Comparison of ENCODE assay signal across 8 mouse cellular contexts in the genomic region with DNA sequence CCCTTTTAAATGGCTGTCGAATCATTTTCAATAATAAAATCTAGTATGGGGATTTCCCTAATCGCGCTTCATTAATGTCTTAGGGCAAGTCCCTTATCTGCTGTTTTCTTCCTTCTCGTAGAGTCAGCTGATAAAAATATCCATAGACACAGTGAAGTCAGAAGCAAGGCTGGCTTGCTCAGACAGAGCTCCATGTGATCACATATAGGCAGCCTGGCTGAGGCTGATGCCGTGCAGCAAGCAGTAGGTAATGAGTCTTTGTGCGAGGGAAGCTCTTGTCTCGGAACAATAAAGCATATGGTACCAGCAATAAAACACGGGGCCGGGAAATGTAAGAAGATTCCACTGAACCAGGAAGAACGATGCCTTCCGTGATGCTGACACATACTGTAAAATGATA.
DNase-seq lines count a peak whose midpoint lies in the region; ATAC-seq and TF ChIP-seq lines count a peak whose summit lies in the region.

No protein-coding gene starts in this region.

- no peaks in the 10 kb centered on the region for H3K9me3 ChIP-seq in forebrain, postnatal 0 days (ENCODE audit: low read length)
- no peaks in the 10 kb centered on the region for H3K9me3 ChIP-seq in neural tube, embryonic 13.5 days

- ATAC-seq in cerebellum, adult (ENCODE audit: insufficient number of reproducible peaks, low FRiP score, low TSS enrichment), result no peak
- ATAC-seq in forebrain, postnatal 0 days, result peak; percentile 70
- peak; percentile 90 for ATAC-seq in neural tube, embryonic 13.5 days (ENCODE audit: low read depth)
- no peak for ATAC-seq in inflammation-experienced regulatory T-cells, adult 6 months

- H3K27me3 ChIP-seq in forebrain, postnatal 0 days (ENCODE audit: insufficient read depth, low read length), result no peaks in the 10 kb centered on the region
- no peaks in the 10 kb centered on the region for H3K27me3 ChIP-seq in neural tube, embryonic 13.5 days

- H3K4me1 ChIP-seq in forebrain, postnatal 0 days (ENCODE audit: insufficient read depth), result peaks cover 10% of the 10 kb centered on the region; the same call in 1 of the 2 replicates
- peaks cover 49% of the 10 kb centered on the region for H3K4me1 ChIP-seq in neural tube, embryonic 13.5 days (replicated peaks)

- peak; percentile 20 for DNase-seq in cerebellum, adult 9-10 months
- DNase-seq in forebrain, postnatal 0 days, result peak; percentile 80
- peak; percentile 61 to 68 for DNase-seq in left cerebral cortex, adult 8-10 months (ENCODE audit: low spot score in 2 of 2)
- no peak for DNase-seq in lung, postnatal 14 days
- DNase-seq in gastrocnemius, adult 18-20 months (ENCODE audit: low spot score), result no peak

- peak overlapping the region; percentile 57 for H3K9ac ChIP-seq in forebrain, postnatal 0 days
- peak overlapping the region; percentile 66 for H3K9ac ChIP-seq in neural tube, embryonic 13.5 days

- peak overlapping the region; percentile 38 for H3K4me2 ChIP-seq in forebrain, postnatal 0 days (ENCODE audit: low read depth)
- peak overlapping the region; percentile 52 for H3K4me2 ChIP-seq in neural tube, embryonic 13.5 days

- no peaks in the 10 kb centered on the region for H3K36me3 ChIP-seq in forebrain, postnatal 0 days (ENCODE audit: insufficient read depth)
- H3K36me3 ChIP-seq in neural tube, embryonic 13.5 days, result no peaks in the 10 kb centered on the region

- peak overlapping the region; percentile 31 for H3K4me3 ChIP-seq in forebrain, postnatal 0 days (ENCODE audit: low read depth, low read length)
- H3K4me3 ChIP-seq in neural tube, embryonic 13.5 days, result peak overlapping the region; percentile 34

- 26% methylated on average over 11 of the region's 11 CpGs for WGBS in forebrain, postnatal 0 days
- WGBS in neural tube, embryonic 13.5 days, result 13% methylated on average over 11 of the region's 11 CpGs

- H3K27ac ChIP-seq in forebrain, postnatal 0 days (ENCODE audit: low read depth, low read length), result peak overlapping the region; percentile 79
- H3K27ac ChIP-seq in neural tube, embryonic 13.5 days (replicated peaks), result peak overlapping the region; percentile 89

- no peak for TF ChIP-seq CTCF in forebrain, postnatal 0 days (IDR thresholded peaks at IDR 0.05; ENCODE audit: low read depth)

Comparison
In these comparisons a context has a peak if more than half of its experiments do, and no peak if none do; other contexts are left out.
1. DNase-seq: peak in cerebellum, adult 9-10 months (single experiment), forebrain, postnatal 0 days (single experiment) and left cerebral cortex, adult 8-10 months (2 of 2); none in lung, postnatal 14 days (single experiment) and gastrocnemius, adult 18-20 months (single experiment).
2. ATAC-seq: peak in forebrain, postnatal 0 days (single experiment) and neural tube, embryonic 13.5 days (single experiment); none in cerebellum, adult (single experiment) and inflammation-experienced regulatory T-cells, adult 6 months (single experiment).